Mouse (Mus musculus): Measurements from ENCODE around the gene Dnajb2.

Dnajb2 gene

GRCm38 (mm10) chr1:75236117-75237050 lies at the start of gene Dnajb2:
Dnajb2 (plus strand) TSS chr1:75236406.
- DNase-seq (ENCODE audit: low read depth, low spot score): peak; percentile 87

- DNase-seq (ENCODE audit: low read depth, low spot score): no peak
Observed at GRCm38 (mm10) chr1:75187126-75187525, 49.1 kb upstream of the Dnajb2 start.

- DNase-seq (ENCODE audit: low read depth, low spot score): no peak
Observed at GRCm38 (mm10) chr1:75187914-75188483, 48.2 kb upstream of the Dnajb2 start.

- DNase-seq (ENCODE audit: low read depth, low spot score): no peak
Observed at GRCm38 (mm10) chr1:75190577-75190976, 45.6 kb upstream of the Dnajb2 start.

- DNase-seq (ENCODE audit: low read depth, low spot score): no peak
Observed at GRCm38 (mm10) chr1:75191258-75191621, 45.0 kb upstream of the Dnajb2 start.

- DNase-seq (ENCODE audit: low read depth, low spot score): peak; percentile 100
Observed at GRCm38 (mm10) chr1:75191622-75192402, 44.4 kb upstream of the Dnajb2 start, which contains the start of the genes Ankzf1 and Atg9a. Ankzf1 (plus strand) TSS chr1:75192151. Atg9a (minus strand) TSS chr1:75192196.

GRCm38 (mm10) chr1:75192452-75192851 lies 43.8 kb upstream of the Dnajb2 start:
- DNase-seq (ENCODE audit: low read depth, low spot score): no peak

- no peak for DNase-seq (ENCODE audit: low read depth, low spot score)
Observed at GRCm38 (mm10) chr1:75201236-75201635, 35.0 kb upstream of the Dnajb2 start.

- peak; percentile 65 for DNase-seq (ENCODE audit: low read depth, low spot score)
Observed at GRCm38 (mm10) chr1:75208967-75209678, 27.1 kb upstream of the Dnajb2 start.

GRCm38 (mm10) chr1:75210136-75211087 lies 25.8 kb upstream of the Dnajb2 start, which contains the start of the genes Glb1l and Stk16:
Glb1l (minus strand) TSS chr1:75210813.
Stk16 (plus strand) TSS chr1:75210838.
- DNase-seq (ENCODE audit: low read depth, low spot score): peak; percentile 97

GRCm38 (mm10) chr1:75211141-75211708 lies 25.0 kb upstream of the Dnajb2 start:
- DNase-seq (ENCODE audit: low read depth, low spot score): no peak

- no peak for DNase-seq (ENCODE audit: low read depth, low spot score)
Observed at GRCm38 (mm10) chr1:75212542-75212941, 23.7 kb upstream of the Dnajb2 start.

GRCm38 (mm10) chr1:75213096-75213495 lies 23.1 kb upstream of the Dnajb2 start:
- no peak for DNase-seq (ENCODE audit: low read depth, low spot score)

GRCm38 (mm10) chr1:75214442-75214841 lies 21.8 kb upstream of the Dnajb2 start:
- peak; percentile 58 for DNase-seq (ENCODE audit: low read depth, low spot score)

- DNase-seq (ENCODE audit: low read depth, low spot score): no peak
Observed at GRCm38 (mm10) chr1:75214886-75215285, 21.3 kb upstream of the Dnajb2 start.

GRCm38 (mm10) chr1:75215785-75216184 lies 20.4 kb upstream of the Dnajb2 start:
- no peak for DNase-seq (ENCODE audit: low read depth, low spot score)

GRCm38 (mm10) chr1:75216797-75217585 lies 19.2 kb upstream of the Dnajb2 start:
- no peak for DNase-seq (ENCODE audit: low read depth, low spot score)

GRCm38 (mm10) chr1:75217893-75218226 lies 18.3 kb upstream of the Dnajb2 start:
- DNase-seq (ENCODE audit: low read depth, low spot score): no peak
